Mouse (Mus musculus) heart, embryonic 11.5 days (tissue): ENCODE data around the gene Atp6v0b. TPM values are rescaled to one million over a fixed set of nuclear protein-coding genes. Genes with fewer than 3 reads are reported as not detected.

Experiments
- ATAC-seq: fragments of 200-750 bp; cut with Nextera tagmentation; replicated peaks from 2 replicates; pipeline ENCODE4 v1.8.0; 2017; ENCODE audit warnings: moderate library complexity; ENCODE audit not compliant: insufficient number of reproducible peaks, low FRiP score, low TSS enrichment
- H3K27ac ChIP-seq: fragments of 300-500 bp; sonication (generic); 2 replicates; pipeline ENCODE4 v1.5.1; 2014; ENCODE audit warnings: mild to moderate bottlenecking, low read depth, low read length
- H3K27me3 ChIP-seq: fragments of 300-500 bp; sonication (generic); 2 replicates; pipeline ENCODE4 v1.6.1; 2014; ENCODE audit warnings: mild to moderate bottlenecking, low read length, mixed read lengths; ENCODE audit not compliant: control insufficient read depth, insufficient read depth
- H3K36me3 ChIP-seq: fragments of 300-500 bp; sonication (generic); 2 replicates; pipeline ENCODE4 v1.6.1; 2014; ENCODE audit warnings: mild to moderate bottlenecking, low read length, moderate library complexity, mixed read lengths; ENCODE audit not compliant: control insufficient read depth, insufficient read depth
- H3K4me1 ChIP-seq: fragments of 300-500 bp; sonication (generic); 2 replicates; pipeline ENCODE4 v1.6.1; 2014; ENCODE audit warnings: low read length; ENCODE audit not compliant: control insufficient read depth, insufficient read depth
- H3K4me2 ChIP-seq: fragments of 300-500 bp; sonication (generic); 2 replicates; pipeline ENCODE4 v1.6.1; 2014; ENCODE audit warnings: mild to moderate bottlenecking, moderate library complexity
- H3K4me3 ChIP-seq: fragments of 300-500 bp; sonication (generic); 2 replicates; pipeline ENCODE4 v1.5.1; 2014; ENCODE audit warnings: low read depth, low read length
- H3K9ac ChIP-seq: fragments of 300-500 bp; sonication (generic); 2 replicates; pipeline ENCODE4 v1.6.1; 2014; ENCODE audit warnings: mild to moderate bottlenecking, low read depth, low read length, moderate library complexity
- H3K9me3 ChIP-seq: fragments of 300-500 bp; sonication (generic); replicated peaks from 2 replicates; pipeline ENCODE4 v1.6.1; 2016; ENCODE audit warnings: low read length; ENCODE audit not compliant: control insufficient read depth
- WGBS: fragments of 180-500 bp; shearing (Covaris S2); extraction: QIAGEN DNeasy Blood & Tissue Kit; methylation state at CpG from one replicate; pipeline ENCODE4 v1.1.7; 2014; ENCODE audit not compliant: insufficient replicate concordance; 5-methylcytosine and 5-hydroxymethylcytosine counted together
- polyA plus RNA-seq: library from polyadenylated mRNA; unstranded; fragments of >200 nt; fragmentation: Nextera tagmentation; extraction: Ambion mirVana; gene quantifications from 2 replicates; pipeline ENCODE4 v1.2.1, GENCODE M21; 2014

The Atp6v0b gene
- polyA plus RNA-seq, 1 experiment from 2014 or later = 194 TPM

- H3K36me3 ChIP-seq = no peaks in the 10 kb centered on the region
- no peak for ATAC-seq
- no peak overlapping the region for H3K9ac ChIP-seq
- H3K4me3 ChIP-seq = no peak overlapping the region
- WGBS = 42% methylated on average over 2 of the region's 2 CpGs
- peaks cover 2% of the 10 kb centered on the region; the same call in 1 of the 2 replicates for H3K27me3 ChIP-seq
- H3K27ac ChIP-seq = no peak overlapping the region
- H3K4me1 ChIP-seq = no peaks in the 10 kb centered on the region
- no peaks in the 10 kb centered on the region for H3K9me3 ChIP-seq
- no peak overlapping the region for H3K4me2 ChIP-seq
These were observed 40.1 kb downstream of the Atp6v0b start for GRCm38 (mm10) chr4:117847011-117847410.

- WGBS = 94% methylated on average over 4 of the region's 4 CpGs
- H3K27ac ChIP-seq = no peak overlapping the region
- no peaks in the 10 kb centered on the region for H3K36me3 ChIP-seq
These were observed 40.9 kb downstream of the Atp6v0b start for GRCm38 (mm10) chr4:117846261-117846660.

GRCm38 (mm10) chr4:117845316-117845715, 41.8 kb downstream of the Atp6v0b start:
- no peak for ATAC-seq
- Histone ChIP-seq H3K9ac (no peak overlapping the region), H3K4me3 (no peak overlapping the region), H3K27me3 (peaks cover 2% of the 10 kb centered on the region; the same call in 1 of the 2 replicates), H3K4me2 (no peak overlapping the region), H3K9me3 (no peaks in the 10 kb centered on the region), H3K4me1 (no peaks in the 10 kb centered on the region), H3K36me3 (no peaks in the 10 kb centered on the region), H3K27ac (no peak overlapping the region)
- WGBS = 87% methylated on average over 11 of the region's 11 CpGs

More at GRCm38 (mm10) chr4:117846261-117846660, 40.9 kb downstream of the Atp6v0b start:
- Histone ChIP-seq H3K27me3 (peaks cover 2% of the 10 kb centered on the region; the same call in 1 of the 2 replicates), H3K4me1 (no peaks in the 10 kb centered on the region), H3K4me2 (no peak overlapping the region), H3K4me3 (no peak overlapping the region), H3K9me3 (no peaks in the 10 kb centered on the region), H3K9ac (no peak overlapping the region)
- ATAC-seq = no peak

GRCm38 (mm10) chr4:117844467-117844866, 42.7 kb downstream of the Atp6v0b start:
- Histone ChIP-seq H3K36me3 (no peaks in the 10 kb centered on the region), H3K27me3 (peaks cover 2% of the 10 kb centered on the region; the same call in 1 of the 2 replicates), H3K9me3 (no peaks in the 10 kb centered on the region), H3K4me2 (no peak overlapping the region), H3K27ac (no peak overlapping the region), H3K4me1 (no peaks in the 10 kb centered on the region), H3K4me3 (no peak overlapping the region), H3K9ac (no peak overlapping the region)
- 87% methylated on average over 5 of the region's 5 CpGs for WGBS
- no peak for ATAC-seq

- ATAC-seq = no peak
- H3K9ac ChIP-seq = no peak overlapping the region
- no peak overlapping the region for H3K4me2 ChIP-seq
- 86% methylated on average over 5 of the region's 5 CpGs for WGBS
- no peaks in the 10 kb centered on the region for H3K9me3 ChIP-seq
- H3K4me1 ChIP-seq = no peaks in the 10 kb centered on the region; the same call in 1 of the 2 replicates
- peaks cover 2% of the 10 kb centered on the region; the same call in 1 of the 2 replicates for H3K27me3 ChIP-seq
- H3K4me3 ChIP-seq = no peak overlapping the region
- no peaks in the 10 kb centered on the region for H3K36me3 ChIP-seq
- no peak overlapping the region for H3K27ac ChIP-seq
These were observed 44.0 kb downstream of the Atp6v0b start for GRCm38 (mm10) chr4:117843101-117843500.

GRCm38 (mm10) chr4:117841566-117841965, 45.6 kb downstream of the Atp6v0b start:
- no peaks in the 10 kb centered on the region for H3K9me3 ChIP-seq
- H3K27ac ChIP-seq = no peak overlapping the region
- no peaks in the 10 kb centered on the region; the same call in 1 of the 2 replicates for H3K4me1 ChIP-seq
- H3K9ac ChIP-seq = no peak overlapping the region
- 75% methylated on average over 3 of the region's 3 CpGs for WGBS
- H3K4me2 ChIP-seq = no peak overlapping the region
- no peaks in the 10 kb centered on the region for H3K36me3 ChIP-seq
- H3K27me3 ChIP-seq = peaks cover 2% of the 10 kb centered on the region; the same call in 1 of the 2 replicates
- H3K4me3 ChIP-seq = no peak overlapping the region
- no peak for ATAC-seq

- Histone ChIP-seq H3K4me3 (no peak overlapping the region), H3K9ac (no peak overlapping the region), H3K36me3 (no peaks in the 10 kb centered on the region), H3K9me3 (no peaks in the 10 kb centered on the region), H3K27ac (no peak overlapping the region), H3K4me1 (no peaks in the 10 kb centered on the region; the same call in 1 of the 2 replicates), H3K4me2 (no peak overlapping the region), H3K27me3 (peaks cover 2% of the 10 kb centered on the region; the same call in 1 of the 2 replicates)
- ATAC-seq = no peak
- WGBS = 94% methylated on average over 5 of the region's 5 CpGs
These were observed 46.3 kb downstream of the Atp6v0b start for GRCm38 (mm10) chr4:117840821-117841220.

GRCm38 (mm10) chr4:117839366-117839765, 47.8 kb downstream of the Atp6v0b start:
- Histone ChIP-seq H3K4me3 (no peak overlapping the region), H3K9me3 (no peaks in the 10 kb centered on the region), H3K4me2 (no peak overlapping the region), H3K36me3 (no peaks in the 10 kb centered on the region), H3K4me1 (peaks cover 3% of the 10 kb centered on the region; the same call in 1 of the 2 replicates), H3K27me3 (peaks cover 2% of the 10 kb centered on the region; the same call in 1 of the 2 replicates), H3K9ac (no peak overlapping the region), H3K27ac (no peak overlapping the region)
- WGBS = 76% methylated on average over 6 of the region's 6 CpGs
- ATAC-seq = no peak

GRCm38 (mm10) chr4:117837271-117837670, 49.9 kb downstream of the Atp6v0b start:
- Histone ChIP-seq H3K4me1 (peaks cover 3% of the 10 kb centered on the region; the same call in 1 of the 2 replicates), H3K27ac (no peak overlapping the region), H3K36me3 (no peaks in the 10 kb centered on the region), H3K4me3 (peak overlapping the region; percentile 76), H3K27me3 (peaks cover 3% of the 10 kb centered on the region; the same call in 1 of the 2 replicates), H3K9ac (peak overlapping the region; percentile 82; the same call in 1 of the 2 replicates), H3K9me3 (no peaks in the 10 kb centered on the region), H3K4me2 (peak overlapping the region; percentile 96)
- 64% methylated on average over 4 of the region's 4 CpGs for WGBS
- no peak for ATAC-seq
